Mouse (Mus musculus): ENCODE results near the gene Ramp1.

Gene Ramp1

GRCm38 (mm10) chr1:91239112-91239511, 59.5 kb downstream of the Ramp1 start:
- DNase-seq (ENCODE audit: low spot score in 2 of 2): peak in 1 of 2 experiments; percentile 36

GRCm38 (mm10) chr1:91239800-91240199, 60.2 kb downstream of the Ramp1 start:
- no peak for DNase-seq (ENCODE audit: low spot score in 2 of 2)

- DNase-seq (ENCODE audit: low spot score in 2 of 2): no peak
Observed at GRCm38 (mm10) chr1:91240685-91241084, 61.1 kb downstream of the Ramp1 start.

GRCm38 (mm10) chr1:91241249-91241648, 61.6 kb downstream of the Ramp1 start:
- no peak for DNase-seq (ENCODE audit: low spot score in 2 of 2)

GRCm38 (mm10) chr1:91248242-91248641, 68.6 kb downstream of the Ramp1 start:
- no peak for DNase-seq (ENCODE audit: low spot score in 2 of 2)

GRCm38 (mm10) chr1:91248970-91249369, 69.3 kb downstream of the Ramp1 start:
- no peak for DNase-seq (ENCODE audit: low spot score in 2 of 2)

- peak; percentile 97 to 98 for DNase-seq (ENCODE audit: low spot score in 2 of 2)
Observed at GRCm38 (mm10) chr1:91249564-91250414, 70.2 kb downstream of the Ramp1 start, which contains the start of gene Ube2f. TSS of gene Ube2f (plus strand) at chr1:91250304.

- no peak for DNase-seq (ENCODE audit: low spot score in 2 of 2)
Observed at GRCm38 (mm10) chr1:91250415-91251147, 71.0 kb downstream of the Ramp1 start.

GRCm38 (mm10) chr1:91251148-91251650, 71.6 kb downstream of the Ramp1 start:
- no peak for DNase-seq (ENCODE audit: low spot score in 2 of 2)

- DNase-seq (ENCODE audit: low spot score in 2 of 2): no peak
Observed at GRCm38 (mm10) chr1:91251927-91252326, 72.3 kb downstream of the Ramp1 start.

- DNase-seq (ENCODE audit: low spot score in 2 of 2): no peak
Observed at GRCm38 (mm10) chr1:91257918-91258317, 78.3 kb downstream of the Ramp1 start.

- DNase-seq (ENCODE audit: low spot score in 2 of 2): no peak
Observed at GRCm38 (mm10) chr1:91259794-91260193, 80.2 kb downstream of the Ramp1 start.

GRCm38 (mm10) chr1:91262508-91262907, 82.9 kb downstream of the Ramp1 start:
- no peak for DNase-seq (ENCODE audit: low spot score in 2 of 2)

- no peak for DNase-seq (ENCODE audit: low spot score in 2 of 2)
Observed at GRCm38 (mm10) chr1:91272260-91272659, 92.6 kb downstream of the Ramp1 start.
